Mouse (Mus musculus) heart, postnatal 36 days (tissue): Measurements from ENCODE around the gene Bcas3. TPM values are rescaled to one million over a fixed set of nuclear protein-coding genes. Genes with fewer than 3 reads are reported as not detected.
A peak's percentile ranks its signal among the peaks of the same experiment; 100 is the strongest.

Source experiments
- DNase-seq, 2 experiments: peaks; one replicate each; pipeline ENCODE4 v3.0.0; 2021 to 2022
- intact Hi-C: fragments of 180-260 bp; cut with DNase I; formaldehyde crosslinking; loops from one replicate; pipeline ENCODE4 v1.15.1; 2025
- total RNA-seq, 2 experiments: library from RNA; stranded (reverse); gene quantifications; 2 replicates each; pipeline ENCODE4 v1.2.3; 2021

Bcas3 gene
- total RNA-seq, result 10 to 100 TPM; 35.8 to 48.8 TPM

DNA sequence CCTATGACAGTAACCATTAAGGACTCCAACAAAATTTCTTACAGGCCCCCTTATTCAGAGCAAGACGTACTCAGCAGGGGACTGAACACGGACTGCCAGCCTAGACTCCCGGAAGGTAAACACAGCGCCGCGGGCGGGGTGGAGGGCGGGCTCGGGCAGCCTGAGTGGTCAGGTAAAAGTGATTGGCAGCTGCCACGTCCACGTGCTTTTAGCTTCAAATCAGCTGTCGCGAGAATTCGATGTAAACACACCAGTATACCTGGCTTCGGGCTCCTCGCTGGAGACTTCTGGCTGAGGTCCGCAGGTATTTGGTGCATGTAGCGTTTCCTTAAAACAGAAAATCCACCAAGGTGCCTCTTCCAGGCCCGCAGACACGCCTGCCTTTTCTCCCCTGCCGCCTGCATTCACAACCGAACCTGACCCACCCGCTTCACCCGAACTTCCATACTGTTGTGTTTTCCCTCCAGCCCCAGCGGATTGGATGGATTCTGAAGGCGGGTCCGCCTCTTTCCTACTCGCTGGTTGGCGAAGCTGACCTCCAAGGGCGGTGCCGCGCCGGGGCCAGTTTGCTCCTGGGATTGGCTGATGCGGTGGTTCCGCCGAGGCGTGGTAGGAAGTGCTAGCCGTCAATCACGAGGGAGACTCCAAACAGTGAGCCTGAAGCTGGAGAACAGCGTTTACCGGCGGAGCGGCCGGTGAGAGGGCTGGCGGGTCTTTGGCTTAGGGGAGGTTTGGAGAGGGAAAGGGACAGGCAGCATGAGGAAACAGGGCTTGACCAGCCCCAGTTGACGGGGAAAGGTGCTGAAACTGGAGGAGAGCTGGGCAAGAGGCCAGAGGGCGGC lies at the start of gene Bcas3:
Gene Bcas3 (plus strand): TSS at position 629 of the 842 bp plus-strand sequence.
- intact Hi-C loops, result loop anchor here (5.0 kb wide), 1 partner anchor 40 kb away; the partner anchor contains the start of gene Ppm1d
- peak; percentile 96 to 98 for DNase-seq

DNA sequence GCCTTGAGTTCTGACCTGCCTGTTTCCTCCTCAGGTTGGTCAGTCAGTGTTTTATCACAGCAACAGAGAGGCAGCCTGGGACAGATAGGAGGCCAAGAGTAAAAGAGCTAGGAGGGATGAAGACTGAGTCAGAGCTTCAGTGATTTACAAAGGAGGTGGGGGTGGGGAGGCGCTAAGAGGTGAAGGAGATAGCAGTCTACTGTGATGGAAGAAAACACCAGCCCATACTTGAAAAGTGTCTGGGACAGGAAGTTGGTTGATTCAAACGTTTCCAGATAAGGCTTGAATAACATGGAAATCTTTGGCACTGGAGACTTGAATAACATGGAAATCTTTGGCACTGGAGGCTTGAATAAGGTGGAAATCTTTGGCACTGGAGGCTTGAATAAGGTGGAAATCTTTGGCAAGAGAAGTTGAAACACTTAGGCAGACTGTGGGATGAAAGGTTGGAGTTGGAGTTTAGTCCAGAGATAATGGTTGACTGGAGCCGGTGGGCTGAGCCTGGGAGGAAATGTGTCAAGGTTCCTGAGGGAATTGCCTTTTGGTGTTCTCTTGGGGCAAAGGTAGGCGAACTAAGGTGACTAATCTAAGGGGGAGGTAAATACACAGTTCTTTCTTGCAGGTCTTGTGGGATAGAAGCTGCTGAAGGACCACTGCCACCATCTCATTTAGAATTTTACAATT lies 46.2 kb upstream of the Bcas3 start:
- no peak for DNase-seq
- intact Hi-C loops, result no loop called here

DNA sequence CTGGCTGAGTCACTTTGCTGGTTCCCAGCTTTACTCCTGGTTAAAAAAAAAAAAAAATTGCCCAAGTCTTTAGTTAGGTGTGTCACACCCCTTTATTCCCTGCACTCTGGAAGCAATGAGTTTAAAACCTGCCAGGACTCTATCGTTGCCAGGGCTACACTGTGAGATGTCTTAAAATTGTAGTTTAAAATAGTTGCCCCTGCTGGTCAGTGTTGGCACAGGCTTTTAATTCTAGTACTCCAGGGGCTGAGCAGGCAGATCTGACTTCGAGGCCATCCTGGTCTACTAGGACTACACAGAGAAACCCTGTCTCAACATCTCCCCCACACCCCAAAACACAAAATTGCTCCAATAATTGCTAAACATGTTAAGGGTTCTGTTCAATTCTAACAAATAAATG lies 44.2 kb upstream of the Bcas3 start:
- no peak for DNase-seq
- intact Hi-C loops, result no loop called here

DNA sequence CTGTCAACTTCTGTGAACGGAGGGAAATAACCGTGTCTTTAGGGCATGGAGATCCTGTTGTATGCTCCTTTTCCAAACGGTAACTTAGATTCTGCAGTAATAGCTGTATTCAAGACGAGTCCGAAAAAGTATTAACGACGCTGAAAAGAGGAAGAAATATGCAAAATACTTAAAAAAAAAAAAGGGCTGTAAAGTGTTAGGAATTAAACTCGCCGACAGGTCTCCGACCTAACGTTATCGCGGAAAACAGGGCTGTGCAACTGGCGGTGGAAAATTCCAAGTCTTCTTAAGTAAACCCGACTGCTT lies 42.6 kb upstream of the Bcas3 start:
- intact Hi-C loops, result loop anchor here (2.0 to 5.0 kb wide), 2 partner anchors 42 to 76 kb away; partner anchors contain the start of genes Appbp2 and Bcas3
- no peak for DNase-seq

DNA sequence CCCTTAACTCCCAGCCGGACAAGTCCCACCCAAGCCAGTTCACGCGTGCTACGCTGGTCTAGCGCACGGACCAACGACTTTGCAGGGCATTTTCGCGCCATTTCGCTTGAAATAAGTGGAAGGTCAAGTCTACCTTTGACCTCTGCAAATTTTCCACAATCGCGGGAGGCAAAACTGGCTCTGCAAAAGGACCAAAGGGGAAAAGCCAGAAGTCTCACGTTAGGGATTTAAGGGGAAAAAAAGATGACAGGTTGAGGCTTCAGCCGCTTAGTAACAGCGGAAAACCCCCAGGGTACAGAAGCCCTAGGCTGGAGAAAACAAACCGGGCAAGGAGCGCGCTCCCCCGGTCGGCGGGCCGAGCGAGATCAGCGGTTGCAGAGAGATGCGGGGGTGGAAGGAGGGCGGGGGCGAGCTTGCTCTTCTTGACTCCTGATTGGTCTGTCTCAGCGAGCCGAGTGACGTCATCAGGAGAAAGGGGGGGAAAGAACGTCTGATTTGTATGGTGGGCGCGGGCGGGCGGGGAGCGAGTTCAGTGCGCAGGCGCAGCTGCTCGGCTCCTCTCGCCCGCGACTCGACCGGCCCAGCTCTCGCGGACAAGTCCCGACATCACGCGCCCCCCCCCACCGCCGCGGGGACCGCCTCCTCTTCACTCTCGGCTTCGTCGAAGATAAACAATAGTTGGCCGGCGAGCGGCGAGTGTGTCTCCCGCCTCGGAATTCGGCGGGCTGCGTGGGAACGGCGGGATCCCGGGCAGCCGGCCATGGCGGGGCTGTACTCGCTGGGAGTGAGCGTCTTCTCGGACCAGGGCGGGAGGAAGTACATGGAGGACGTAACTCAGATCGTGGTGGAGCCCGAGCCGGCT lies 42.0 kb upstream of the Bcas3 start, which contains the start of gene Ppm1d:
Gene Ppm1d (plus strand): TSS at position 532 of the 862 bp plus-strand sequence.
- intact Hi-C loops, result loop anchor here (2.0 to 5.0 kb wide), 2 partner anchors 41 to 76 kb away; partner anchors contain the start of genes Appbp2 and Bcas3
- peak; percentile 96 to 97 for DNase-seq

DNA sequence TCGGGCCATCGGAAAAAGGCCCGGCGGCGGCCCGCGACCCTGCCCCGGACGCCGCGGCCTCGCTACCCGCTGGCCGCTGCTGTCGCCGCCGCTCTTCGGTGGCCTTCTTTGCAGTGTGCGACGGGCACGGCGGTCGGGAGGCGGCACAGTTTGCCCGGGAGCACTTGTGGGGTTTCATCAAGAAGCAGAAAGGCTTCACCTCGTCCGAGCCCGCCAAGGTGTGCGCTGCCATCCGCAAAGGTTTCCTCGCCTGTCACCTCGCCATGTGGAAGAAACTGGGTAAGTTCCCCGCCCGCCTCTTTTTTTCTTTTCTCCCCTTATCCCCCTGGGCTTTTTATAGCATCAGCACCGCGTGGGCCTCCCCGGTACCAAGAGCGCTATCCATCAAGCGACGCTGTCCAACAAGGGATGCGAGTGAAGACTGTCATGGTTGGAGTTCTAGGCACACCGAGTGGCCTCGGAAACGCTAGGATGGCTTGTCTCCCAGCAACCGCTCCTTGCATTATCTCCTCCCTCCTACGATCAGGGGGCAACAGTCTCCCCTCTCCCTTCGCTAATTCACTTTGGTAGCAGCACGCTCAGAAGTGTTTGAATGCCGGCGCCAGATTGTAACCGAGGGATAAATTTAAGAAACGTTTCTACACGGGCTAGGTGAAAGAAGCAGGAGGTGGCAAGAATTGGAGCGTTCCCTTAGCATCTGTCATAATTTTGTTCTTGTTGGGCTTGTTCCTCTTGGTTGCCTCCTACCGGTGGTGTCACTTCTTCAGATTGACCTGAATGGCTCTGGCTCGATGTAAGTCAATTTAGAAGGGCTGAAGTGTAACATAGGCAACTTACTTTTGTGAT lies 41.1 kb upstream of the Bcas3 start:
- DNase-seq, result peak; percentile 51 to 56
- intact Hi-C loops, result loop anchor here (2.0 to 5.0 kb wide), 2 partner anchors 40 to 77 kb away; partner anchors contain the start of genes Appbp2 and Bcas3

DNA sequence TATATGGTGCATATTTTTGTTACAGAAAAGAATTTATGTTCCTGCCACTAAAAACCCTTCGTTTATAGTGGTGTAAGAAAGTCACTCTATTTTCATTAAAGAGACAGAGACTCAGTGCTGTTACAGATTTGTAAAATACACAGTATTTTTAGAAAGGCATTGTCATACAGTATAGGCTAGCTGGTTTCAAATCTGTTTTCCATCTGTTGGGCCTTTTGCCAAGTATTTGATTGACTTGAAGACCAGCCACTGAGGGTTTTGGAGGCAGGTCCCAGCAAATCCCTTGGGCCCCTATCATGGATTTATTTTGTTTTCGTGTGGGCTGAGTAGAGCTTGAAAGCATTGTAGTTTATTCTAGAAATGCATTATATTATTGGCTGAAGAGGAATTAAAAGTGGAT lies 40.1 kb upstream of the Bcas3 start:
- intact Hi-C loops, result loop anchor here (5.0 kb wide), 1 partner anchor 39 kb away; the partner anchor contains the start of gene Bcas3

DNA sequence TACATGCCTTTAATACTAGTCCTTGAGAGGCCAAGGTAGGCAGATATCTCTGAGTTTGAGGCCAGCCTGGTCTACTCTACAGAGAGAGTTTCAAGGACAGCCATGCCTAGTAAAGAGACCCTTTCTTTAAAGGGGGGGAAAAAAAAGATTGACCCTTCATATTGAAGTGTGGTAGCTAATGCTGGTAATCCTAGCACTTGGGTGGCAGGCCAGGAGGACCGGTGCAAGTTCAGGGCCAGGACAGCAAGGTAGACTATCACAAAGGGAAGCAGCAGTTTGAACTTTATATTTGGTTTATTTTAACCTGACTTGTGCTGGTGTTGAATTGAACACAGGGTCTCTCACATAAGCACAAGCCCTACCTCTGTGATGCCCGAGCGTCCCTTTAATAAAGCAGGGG lies 39.6 kb upstream of the Bcas3 start:
- intact Hi-C loops, result loop anchor here (5.0 kb wide), 1 partner anchor 39 kb away; the partner anchor contains the start of gene Bcas3
- DNase-seq, result no peak

More for the DNA sequence above, 40.1 kb upstream of the Bcas3 start:
- peak; percentile 79 to 80 for DNase-seq

DNA sequence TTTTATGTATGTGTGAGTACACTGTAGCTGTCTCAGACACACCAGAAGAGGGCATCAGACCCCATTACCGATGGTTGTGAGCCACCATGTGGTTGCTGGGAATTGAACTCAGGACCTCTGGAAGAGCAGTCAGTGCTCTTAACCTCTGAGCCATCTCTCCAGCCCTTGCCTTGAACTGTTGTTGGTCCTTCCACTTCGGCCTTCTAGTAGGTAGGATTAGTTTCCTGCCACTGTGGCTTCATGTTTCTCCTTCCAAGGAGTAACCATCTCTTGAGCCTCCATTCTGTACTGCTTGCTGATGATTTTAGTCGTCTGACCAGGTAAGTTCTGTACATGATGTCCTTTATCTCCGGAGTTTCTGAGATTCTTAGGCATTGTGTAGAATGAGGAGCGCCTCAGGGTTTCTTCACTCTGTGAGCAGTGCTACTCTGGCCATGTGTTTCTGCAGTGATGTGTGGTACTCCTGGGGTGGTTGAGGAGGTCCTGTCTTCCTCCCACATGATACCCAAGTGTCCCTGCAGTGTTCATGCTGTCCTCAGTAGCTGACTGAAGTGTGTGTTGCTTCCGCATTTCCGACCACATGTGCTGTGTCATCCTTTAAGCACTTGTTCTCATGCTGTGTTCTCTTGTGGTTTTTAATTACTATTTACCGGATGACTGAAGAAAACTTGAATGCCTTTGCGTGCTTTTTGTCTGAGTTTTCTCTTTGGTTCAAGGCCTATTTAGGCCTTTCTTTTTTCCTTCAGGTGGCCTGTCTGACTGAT lies 29.2 kb upstream of the Bcas3 start:
- intact Hi-C loops, result no loop called here
- DNase-seq, result no peak

DNA sequence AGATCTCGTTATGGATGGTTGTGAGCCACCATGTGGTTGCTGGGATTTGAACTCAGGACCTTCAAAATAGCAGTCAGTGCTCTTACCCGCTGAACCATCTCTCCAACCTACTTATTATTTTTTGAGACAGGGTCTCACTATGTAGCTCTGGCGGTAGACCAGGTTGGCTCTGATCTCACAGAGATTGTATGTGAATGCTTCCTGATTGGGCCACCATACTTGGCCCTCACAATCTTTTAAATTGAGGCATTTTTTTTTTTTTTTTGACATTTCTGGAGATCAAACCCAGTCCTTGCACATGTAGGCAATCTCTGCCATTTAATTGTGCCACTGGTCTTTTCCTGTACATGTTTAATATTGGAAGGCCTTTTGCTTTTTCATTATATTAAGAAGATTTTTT lies 24.2 kb upstream of the Bcas3 start:
- DNase-seq, result no peak
- intact Hi-C loops, result no loop called here

DNA sequence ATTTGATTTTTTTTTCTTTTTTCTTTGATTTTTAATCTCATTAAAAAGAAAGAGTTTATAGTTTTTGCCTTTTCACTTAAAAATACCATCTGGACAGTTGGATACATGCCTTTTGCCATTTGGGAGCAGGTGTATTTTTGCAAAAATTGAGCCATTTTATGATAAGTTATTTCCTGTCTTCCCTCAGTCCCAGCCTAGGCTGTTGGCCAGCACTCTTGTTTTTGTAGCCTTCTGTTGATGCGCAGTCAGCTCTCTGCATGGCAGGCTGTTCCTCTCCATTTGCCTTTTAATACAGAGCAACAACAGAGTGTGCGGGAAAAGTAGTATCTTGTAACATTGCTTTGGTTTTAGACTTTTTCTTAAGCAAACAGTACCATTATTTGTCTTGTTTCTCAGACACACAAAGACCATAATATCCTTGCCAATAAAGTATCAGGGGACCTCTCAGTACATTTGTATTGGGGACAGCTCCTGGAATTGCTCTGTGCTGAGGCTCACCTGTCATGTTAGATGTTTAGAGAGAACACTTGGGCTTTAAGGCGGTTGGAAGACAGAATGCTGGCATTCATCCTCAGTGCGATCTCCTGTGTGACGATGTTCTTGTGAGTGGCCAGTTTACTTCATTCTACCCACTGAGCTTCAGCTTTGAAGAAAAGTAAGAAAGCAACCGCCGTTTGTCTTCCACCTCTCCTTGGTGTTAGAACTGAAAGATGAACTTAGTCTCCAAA lies 23.6 kb upstream of the Bcas3 start:
- intact Hi-C loops, result no loop called here
- DNase-seq, result peak; percentile 24 to 30

DNA sequence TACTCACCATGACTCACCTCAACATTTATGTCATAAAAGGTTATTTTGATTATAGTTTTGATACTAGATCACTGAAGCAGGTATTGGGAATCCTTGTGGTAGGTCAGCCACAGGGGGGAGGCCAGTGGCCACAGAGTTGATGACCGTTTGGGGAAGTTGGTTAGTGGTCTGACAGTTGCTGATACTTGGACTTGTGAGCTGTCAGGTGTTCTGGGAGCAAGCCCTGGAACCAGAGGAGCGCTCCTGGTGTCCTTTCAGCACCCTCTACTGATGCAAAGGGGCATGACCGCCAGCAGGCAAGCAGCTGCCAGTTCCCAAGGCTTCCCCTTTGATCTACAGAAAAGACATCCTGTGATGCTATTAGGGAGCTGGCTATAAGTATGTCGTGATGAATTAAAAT lies 18.2 kb upstream of the Bcas3 start:
- DNase-seq, result peak; percentile 37 to 55
- intact Hi-C loops, result loop anchor here (2.0 to 5.0 kb wide), 2 partner anchors 64 to 152 kb away; no protein-coding TSS in a partner anchor

DNA sequence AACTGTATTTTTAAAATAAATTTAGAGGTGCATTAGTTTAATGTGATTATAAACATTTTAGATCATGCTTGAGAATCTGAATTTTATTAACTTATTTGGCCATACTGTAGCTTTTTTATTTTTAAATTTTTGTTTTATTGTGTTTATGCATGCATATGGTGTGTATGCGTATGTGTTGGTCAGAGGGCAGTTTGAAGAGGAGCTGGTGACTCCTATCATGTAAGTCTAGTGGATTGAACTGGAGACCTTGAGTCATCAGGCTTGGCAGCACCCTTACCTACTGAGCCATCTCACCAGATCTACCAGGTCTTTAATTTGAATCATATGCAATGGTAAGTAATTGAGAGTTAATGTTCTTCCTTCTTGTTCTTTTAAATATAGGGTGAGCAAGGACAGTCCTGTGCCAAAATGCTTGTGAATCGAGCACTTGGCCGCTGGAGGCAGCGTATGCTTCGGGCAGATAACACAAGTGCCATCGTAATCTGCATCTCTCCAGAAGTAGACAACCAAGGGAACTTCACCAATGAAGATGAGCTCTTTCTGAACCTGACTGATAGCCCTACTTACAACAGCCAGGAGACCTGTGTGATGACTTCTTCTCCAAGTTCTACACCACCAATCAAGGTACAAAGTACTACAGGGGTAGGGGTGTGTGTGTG lies 13.7 kb upstream of the Bcas3 start:
- intact Hi-C loops, result loop anchor here (5.0 kb wide), 1 partner anchor 157 kb away; no protein-coding TSS in a partner anchor
- no peak for DNase-seq

DNA sequence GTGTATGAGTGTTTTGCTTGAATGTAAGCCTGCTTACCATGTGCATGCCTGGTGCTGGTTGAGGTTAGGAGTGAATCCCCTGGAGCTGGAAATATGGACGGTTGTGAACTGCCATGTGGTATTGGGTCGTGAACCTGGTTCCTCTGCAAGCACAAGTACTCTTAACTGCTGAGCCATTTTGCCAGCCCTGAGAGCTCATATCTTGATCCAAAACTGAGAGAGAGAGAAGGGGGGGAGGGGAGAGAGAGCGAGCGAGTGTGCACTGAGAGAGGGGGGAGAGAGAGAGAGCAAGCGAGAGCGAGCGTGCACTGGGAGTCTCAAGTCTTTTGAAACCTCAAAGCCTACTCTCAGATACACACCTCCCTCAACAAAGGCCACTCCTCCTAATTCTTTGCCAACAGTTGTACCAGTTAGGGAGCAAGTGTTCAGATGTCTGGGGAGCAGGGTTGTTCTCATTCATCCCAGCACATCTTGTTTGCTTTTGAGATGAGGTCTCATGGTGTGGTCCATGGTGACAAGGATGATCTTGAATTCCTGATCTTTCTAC lies 12.8 kb upstream of the Bcas3 start:
- intact Hi-C loops, result no loop called here
- DNase-seq, result no peak

DNA sequence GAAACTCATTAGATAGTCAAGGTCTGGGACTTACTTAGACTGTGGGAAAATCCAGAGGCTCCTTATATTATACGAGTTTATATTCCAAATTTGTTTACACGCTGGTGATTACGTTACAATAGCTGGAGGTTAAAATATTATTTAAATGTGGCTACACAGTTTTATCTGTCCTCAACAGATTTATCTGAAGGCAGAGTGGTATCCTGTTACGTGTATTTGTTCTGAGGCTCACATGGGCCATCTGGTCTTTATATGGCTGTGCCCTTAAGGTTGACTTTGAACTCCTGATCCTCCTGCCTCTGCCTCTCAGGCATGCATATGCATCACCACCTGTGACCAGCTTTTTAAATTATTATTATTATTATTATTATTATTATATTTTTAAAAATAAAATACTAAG lies 852 bp downstream of the Bcas3 start:
- no peak for DNase-seq
- intact Hi-C loops, result loop anchor here (5.0 kb wide), 1 partner anchor 42 kb away; the partner anchor contains the start of gene Ppm1d

DNA sequence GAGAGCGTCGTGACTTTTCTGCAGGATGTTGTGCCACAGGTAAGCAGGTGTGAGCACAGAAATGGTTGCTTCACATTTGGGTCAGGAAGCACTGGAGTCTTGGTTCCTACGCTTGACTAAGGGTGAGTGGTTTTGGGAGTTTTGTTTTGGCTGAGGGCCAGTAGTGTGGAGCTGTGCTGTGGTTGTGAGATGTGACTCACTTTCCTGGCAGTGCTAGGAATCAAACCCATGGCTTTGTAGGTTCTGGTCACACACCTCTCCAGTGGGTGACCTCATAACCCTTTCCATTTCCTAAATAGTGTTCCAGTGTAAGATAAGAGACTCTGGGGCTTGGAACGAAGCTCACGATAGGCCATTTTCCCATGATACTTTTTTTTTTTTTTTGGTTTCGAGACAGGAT lies 6.7 kb downstream of the Bcas3 start:
- DNase-seq, result no peak
- intact Hi-C loops, result no loop called here

DNA sequence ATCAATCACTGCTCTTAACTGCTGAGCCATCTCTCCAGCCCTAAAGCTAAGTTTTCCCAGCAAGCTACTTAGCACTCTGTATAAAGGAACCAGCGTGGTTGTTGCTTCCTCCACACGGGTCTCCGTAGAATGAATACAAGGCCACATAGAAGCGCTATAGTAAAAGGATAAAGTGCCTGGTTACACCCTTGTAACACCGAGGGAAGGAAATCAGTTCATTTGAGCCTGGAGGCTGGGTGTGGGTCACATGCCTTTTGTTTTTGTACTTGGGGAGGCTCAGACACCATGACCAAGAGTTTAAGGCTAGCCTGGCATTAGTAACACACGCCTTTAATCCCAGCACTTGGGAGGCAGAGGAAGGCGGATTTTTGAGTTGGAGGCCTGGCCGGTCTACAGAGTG lies 8.7 kb downstream of the Bcas3 start:
- intact Hi-C loops, result no loop called here

More for the DNA sequence above, 8.7 kb downstream of the Bcas3 start:
- DNase-seq, result no peak
